Mouse (Mus musculus): ENCODE results near the gene Kctd7.

The Kctd7 gene

DNA sequence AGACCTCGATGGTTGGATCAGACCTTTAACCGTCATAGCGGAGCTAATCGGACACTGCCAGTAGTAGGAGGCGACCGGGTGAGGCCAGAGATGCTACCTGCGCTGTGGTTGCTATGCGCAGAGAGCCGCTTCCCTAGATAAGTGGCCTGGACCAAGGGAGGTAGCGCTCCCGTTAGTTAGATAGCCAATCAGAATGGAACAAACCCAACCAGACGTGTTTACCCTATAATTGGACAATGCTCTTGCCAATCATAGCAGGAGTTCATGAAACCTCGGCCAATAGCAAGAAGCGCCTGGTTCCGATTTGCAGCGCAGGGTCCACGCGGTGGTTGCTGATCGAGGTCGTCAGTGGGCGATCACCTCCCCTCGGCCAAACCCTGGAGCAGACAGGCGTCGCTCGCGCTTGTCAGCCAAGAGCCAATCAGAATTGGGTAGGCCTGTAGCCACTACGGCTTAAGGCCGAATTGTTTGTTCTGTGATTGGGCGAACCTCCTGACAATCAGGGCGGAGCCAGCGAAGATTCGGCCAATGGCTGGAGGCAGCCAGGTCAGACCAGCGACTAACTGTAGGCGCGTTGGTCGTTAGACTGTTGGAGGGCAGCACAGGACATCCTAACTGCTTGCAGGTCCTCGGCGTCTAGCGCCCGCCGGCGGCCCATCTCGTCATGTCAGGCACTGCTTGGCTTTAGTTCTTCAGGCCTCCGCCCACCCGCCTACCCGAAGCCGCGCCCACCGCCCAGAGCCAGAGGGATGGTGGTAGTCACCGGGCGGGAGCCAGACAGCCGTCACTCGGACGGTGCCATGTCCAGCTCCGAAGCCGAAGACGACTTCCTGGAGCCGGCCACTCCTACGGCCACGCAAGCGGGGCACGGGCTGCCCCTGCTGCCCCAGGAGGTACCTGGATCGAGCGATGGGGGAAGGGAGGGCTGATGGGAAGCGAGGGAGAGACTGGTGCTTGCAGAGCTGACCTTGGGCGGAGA lies at the start of gene Kctd7:
Kctd7 (plus strand) TSS at position 528 of the 979 bp plus-strand sequence.
- CTCF ChIA-PET, result no interaction called here

GRCm38 (mm10) chr5:130096754-130097153 lies 47.9 kb upstream of the Kctd7 start:
- CTCF ChIA-PET, result no interaction called here

DNA sequence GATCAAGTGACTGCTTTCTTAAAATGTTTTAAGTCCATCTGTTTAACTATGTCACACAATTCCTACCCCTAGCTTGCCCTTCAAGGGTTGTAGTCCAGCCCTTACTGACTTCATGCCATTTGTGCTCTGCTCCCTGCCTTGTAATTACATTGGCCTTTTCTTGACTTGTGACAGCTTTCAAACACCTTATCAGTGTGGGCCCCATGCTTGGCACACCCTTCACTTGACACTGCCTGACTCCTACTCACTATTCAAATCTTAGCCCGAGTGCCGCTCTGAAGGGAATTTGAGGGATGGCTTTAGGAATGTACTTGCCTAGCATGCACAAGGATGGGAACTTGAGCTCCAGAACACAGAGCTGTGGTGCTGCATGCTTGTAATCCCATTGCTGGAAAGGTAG lies 46.8 kb upstream of the Kctd7 start:
- CTCF ChIA-PET, result interaction anchor here (0.5 kb wide), 1 partner anchor 86 kb away, joined by 3 read pairs; no protein-coding TSS in a partner anchor

DNA sequence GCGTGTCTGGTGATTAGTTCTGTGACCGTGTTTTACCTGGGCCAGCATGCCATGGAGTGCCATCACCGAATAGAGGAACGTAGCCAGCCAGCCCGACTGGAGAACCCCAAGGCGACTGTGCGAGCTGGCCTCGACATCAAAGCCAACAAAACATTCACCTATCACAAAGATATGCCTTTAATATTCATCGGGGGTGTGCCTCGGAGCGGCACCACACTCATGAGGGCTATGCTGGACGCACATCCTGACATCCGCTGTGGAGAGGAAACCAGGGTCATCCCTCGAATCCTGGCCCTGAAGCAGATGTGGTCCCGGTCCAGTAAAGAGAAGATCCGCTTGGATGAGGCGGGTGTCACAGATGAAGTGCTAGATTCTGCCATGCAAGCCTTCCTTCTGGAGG lies 42.9 kb upstream of the Kctd7 start:
- CTCF ChIA-PET, result no interaction called here

- CTCF ChIA-PET, result no interaction called here
Observed at GRCm38 (mm10) chr5:130109348-130109747, 35.3 kb upstream of the Kctd7 start.

DNA sequence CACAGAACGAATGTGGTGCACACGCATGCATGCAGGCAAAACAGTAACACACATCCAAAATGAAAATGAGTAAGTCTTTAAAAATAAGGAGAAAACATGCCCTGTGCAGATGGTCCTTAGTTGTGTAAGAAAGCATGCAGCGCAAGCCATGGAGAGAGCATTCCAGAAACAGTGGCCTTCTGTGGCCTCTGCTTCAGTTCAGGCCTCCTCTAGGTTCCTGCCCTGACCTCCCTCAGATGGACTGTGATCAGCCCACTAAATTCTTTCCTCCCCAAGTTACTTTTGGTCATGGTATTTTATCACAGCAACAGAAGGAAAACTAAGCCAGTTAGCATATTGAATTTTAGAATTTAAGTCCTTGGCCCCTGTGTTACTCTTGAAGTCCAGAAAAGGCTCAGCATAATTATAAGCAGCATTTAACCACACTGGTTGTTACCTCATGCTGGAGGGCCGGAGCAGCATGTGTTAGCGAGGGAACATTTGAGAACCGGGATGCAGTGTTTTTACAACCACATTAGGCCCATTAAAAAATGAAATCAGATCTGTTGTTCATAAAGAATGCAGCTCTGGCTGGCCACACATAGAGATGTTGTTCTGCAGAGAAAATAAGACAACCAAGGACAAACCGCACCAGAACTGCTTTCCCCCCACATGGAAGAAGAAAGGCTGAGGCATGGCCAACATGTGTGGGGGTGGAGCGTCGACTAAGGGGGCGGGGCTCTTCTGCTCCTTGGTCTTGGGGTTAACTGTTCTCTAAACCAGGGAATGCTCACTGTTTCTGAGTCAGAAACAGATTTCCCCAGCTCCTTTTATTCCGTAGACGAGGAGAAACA lies 33.8 kb upstream of the Kctd7 start:
- CTCF ChIA-PET, result no interaction called here

DNA sequence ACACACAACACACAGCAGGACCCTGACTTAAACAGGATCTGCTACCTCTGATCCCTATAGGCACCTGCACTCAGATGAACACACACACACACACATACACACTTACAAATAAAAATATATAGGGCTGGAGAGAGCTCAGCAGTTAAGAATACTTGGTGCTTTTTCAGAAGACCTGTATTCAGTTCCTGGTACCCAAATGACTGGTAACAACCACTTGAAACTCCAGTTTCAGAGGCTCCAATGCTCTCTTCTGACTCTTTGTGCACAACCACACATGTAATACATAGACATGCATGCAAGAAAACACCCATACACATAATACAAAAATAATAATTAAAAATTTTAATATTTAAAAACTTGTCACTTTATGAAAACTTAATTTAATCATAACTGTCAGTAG lies 32.0 kb upstream of the Kctd7 start:
- CTCF ChIA-PET, result no interaction called here

GRCm38 (mm10) chr5:130116116-130116515 lies 28.5 kb upstream of the Kctd7 start:
- CTCF ChIA-PET, result no interaction called here

- CTCF ChIA-PET, result no interaction called here
Observed at GRCm38 (mm10) chr5:130116857-130117256, 27.8 kb upstream of the Kctd7 start.

- CTCF ChIA-PET, result no interaction called here
Observed at GRCm38 (mm10) chr5:130117932-130118331, 26.7 kb upstream of the Kctd7 start.

DNA sequence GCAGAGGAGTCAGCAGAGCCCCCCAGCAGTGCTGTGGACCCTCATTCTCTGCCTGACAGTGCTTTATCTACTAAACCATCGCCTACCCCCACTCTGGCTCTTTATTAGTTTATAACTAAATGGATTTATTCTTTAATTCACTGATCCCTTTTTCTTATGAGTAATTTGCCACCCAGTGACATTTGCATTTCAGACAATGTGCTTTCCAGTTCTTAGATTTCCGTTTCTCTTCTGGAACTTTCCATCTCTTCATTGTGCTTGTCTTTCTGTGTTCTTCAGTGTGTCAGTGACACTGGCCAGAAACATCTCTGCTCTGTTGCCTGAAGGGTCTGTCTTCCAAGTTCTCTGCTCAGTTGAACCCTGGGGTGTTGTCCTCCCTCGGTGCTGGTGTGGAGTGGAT lies 25.4 kb upstream of the Kctd7 start:
- CTCF ChIA-PET, result no interaction called here

GRCm38 (mm10) chr5:130120070-130120736 lies 24.5 kb upstream of the Kctd7 start:
- CTCF ChIA-PET, result interaction anchor here (0.6 to 1.0 kb wide), 2 partner anchors 19 to 144 kb away, joined by 3 read pairs; no protein-coding TSS in a partner anchor

GRCm38 (mm10) chr5:130120904-130121303 lies 23.8 kb upstream of the Kctd7 start:
- CTCF ChIA-PET, result interaction anchor here (1.0 kb wide), 1 partner anchor 18 kb away, joined by 3 read pairs; no protein-coding TSS in a partner anchor

GRCm38 (mm10) chr5:130122355-130122754 lies 22.3 kb upstream of the Kctd7 start:
- CTCF ChIA-PET, result no interaction called here

DNA sequence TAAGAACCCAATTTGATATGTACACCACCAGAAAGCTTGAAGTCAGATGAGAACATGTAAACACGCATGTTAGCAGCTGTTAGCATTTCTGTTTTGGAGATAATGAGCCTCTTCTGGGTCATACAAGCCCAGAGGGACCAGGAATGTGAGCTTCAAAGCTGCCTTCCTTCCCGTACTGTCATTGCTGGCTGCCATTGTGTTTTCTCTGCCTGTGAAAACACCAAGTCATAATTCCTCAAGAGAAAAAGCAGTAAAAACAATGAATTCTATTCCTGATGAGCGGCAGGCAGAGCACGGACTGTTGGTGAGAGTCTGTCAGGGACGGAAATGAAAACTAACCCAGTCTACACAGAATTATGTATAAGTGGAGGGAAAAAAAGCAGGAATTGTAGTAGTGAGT lies 20.4 kb upstream of the Kctd7 start:
- CTCF ChIA-PET, result no interaction called here

GRCm38 (mm10) chr5:130128686-130129523 lies 15.8 kb upstream of the Kctd7 start:
- CTCF ChIA-PET, result interaction anchor here (0.6 to 0.9 kb wide), 2 partner anchors 37 to 92 kb away, joined by 3 to 9 read pairs; no protein-coding TSS in a partner anchor

GRCm38 (mm10) chr5:130129524-130129793 lies 15.2 kb upstream of the Kctd7 start:
- CTCF ChIA-PET, result interaction anchor here (0.6 to 0.9 kb wide), 2 partner anchors 92 to 133 kb away, joined by 3 read pairs; no protein-coding TSS in a partner anchor

DNA sequence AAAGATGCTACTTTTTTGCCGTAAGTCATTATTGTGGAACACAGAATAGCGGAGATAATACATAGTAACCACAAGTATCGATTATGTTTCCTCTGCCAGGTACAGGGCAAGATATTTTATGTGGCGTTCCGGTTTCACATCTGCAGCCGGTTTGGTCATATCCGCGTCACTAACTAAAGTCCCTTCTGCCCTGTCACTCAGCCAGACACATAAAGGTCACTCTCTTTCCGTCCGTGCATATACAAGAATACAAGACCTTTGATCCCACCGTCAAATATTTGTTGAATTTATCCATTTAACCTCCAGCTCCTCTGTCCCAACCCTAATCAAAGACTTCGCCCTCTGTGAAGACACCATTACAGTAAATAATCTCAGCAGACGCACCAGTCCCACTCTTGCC lies 8.1 kb upstream of the Kctd7 start:
- CTCF ChIA-PET, result no interaction called here

GRCm38 (mm10) chr5:130139393-130139792 lies 5.3 kb upstream of the Kctd7 start:
- CTCF ChIA-PET, result interaction anchor here (0.6 to 2.2 kb wide), 3 partner anchors 18 to 116 kb away, joined by 3 to 11 read pairs (median 7); no protein-coding TSS in a partner anchor

GRCm38 (mm10) chr5:130141138-130141537 lies 3.5 kb upstream of the Kctd7 start:
- CTCF ChIA-PET, result interaction anchor here (0.6 to 1.2 kb wide), 4 partner anchors 14 to 103 kb away, joined by 3 to 11 read pairs (median 4); no protein-coding TSS in a partner anchor

GRCm38 (mm10) chr5:130142041-130142440 lies 2.6 kb upstream of the Kctd7 start:
- CTCF ChIA-PET, result interaction anchor here (0.7 kb wide), 1 partner anchor 62 kb away, joined by 3 read pairs; no protein-coding TSS in a partner anchor
